Mouse (Mus musculus): Measurements from ENCODE around the gene Gstp1.
A peak's percentile ranks its signal among the peaks of the same experiment; 100 is the strongest.
"Not testable (repeated sequence)": the region's sequence is repeated elsewhere in the genome, so short reads cannot be mapped to it uniquely, and the experiment has no call there.

Gstp1 gene

DNA sequence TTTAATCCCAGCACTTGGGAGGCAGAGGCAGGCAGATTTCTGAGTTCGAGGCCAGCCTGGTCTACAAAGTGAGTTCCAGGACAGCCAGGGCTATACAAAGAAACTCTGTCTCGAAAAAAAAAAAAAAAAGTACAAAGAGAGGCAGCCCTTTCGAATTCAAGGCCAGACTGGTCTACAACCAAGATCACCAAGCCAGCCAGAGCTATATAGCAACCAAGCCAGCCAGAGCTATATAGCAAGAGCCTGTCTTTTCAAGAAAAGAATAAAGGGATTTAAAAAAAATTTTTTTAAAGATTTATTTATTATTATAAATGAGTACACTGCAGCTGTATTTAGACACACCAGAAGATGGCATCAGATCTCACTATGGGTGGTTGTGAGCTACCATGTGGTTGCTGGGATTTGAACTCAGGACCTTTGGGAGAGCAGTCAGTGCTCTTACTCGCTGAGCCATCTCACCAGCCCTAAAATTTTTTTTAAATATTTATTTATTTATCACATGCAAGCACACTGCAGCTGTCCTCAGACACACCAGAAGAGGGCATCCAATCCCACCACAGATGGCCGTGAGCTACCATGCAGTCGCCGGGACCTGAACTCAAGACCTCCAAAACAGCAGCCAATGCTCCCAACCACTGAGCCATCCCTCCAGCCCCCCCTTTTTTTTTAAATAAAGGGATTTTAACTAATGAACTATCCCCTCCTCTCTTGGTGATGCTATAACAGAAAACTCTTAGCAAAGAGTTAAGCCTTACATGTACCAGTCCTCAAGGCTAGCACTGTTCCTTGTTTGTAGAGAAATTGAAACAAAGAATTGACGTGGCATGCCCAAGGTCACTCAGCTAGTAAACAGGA is 22.5 kb upstream of the Gstp1 start:
- not testable (repeated sequence) for DNase-seq (ENCODE audit: low spot score)

DNA sequence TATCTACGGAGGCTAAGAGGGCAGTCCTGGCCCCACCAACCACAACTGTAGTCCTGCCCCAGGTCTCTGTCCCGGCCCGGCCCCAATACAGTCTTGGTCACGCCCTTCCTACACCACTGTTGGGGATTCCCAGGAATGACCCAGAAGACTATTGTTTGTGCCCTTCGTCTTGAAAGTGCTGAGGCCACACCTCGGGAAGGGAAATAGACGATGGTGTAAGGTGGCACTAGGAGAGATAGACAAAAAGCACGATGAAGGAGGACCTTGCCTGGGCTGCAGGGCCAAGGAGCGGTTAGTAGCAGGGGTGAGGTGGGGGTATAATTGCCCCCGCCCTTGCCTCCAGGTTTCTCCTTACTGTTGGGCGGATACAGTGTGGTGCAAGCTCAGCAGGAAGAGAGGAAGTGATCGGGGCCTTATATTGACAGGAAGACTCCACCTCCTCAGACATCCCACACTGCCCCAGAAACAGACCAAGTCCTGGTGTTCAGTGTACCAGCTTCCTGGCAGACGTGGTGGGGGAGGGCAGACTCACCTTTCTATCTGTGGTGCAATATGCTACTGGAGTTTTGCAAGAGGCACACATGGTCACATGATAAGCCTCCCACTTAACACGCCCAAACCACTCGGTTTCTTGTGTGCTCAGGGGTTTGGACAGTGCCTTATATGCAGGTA is 21.4 kb upstream of the Gstp1 start, which contains the start of gene Gstp3:
Gene Gstp3, minus strand, starts transcription at position 501 of the 672 bp plus-strand sequence.
- peak; percentile 77 for DNase-seq (ENCODE audit: low spot score)

DNA sequence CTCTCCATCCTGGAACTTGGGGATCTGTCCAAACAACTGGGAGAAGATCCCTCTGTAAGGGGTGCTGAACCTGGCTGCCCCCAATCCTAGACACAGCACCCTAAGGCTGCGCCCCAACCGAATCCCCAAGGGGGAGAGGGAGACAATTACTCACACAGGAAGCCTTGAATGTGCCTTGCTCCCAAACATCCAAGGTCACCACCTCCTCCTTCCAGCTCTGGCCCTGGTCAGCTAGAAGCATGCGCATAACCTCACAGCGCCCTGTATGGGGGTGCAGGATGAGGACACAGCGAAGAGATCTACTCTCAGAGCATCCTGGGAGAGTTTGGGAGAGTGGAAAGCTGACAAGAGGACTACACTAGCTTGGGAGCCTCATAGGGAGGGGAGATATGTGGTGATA is 20.8 kb upstream of the Gstp1 start:
- DNase-seq (ENCODE audit: low spot score) = no peak

DNA sequence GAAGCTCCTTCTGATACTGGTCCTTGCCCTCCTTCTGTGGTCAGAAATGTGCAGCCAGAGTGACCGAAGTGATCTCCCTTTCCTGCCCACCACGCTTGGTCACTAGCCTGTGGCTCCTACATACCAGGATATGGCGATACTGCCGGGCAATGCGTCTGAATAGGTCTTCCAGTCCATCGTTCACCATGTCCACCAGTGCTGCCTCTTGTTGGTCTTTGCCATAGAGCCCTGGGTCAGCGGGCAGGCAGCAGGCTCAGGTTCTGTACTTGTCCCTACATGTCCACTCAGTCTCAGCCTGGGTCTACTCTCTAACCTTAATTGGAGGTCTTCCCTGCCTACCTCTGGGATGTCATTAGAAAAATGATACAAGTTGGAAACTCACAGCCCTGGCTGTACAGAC is 20.2 kb upstream of the Gstp1 start:
- DNase-seq (ENCODE audit: low spot score) = no peak

DNA sequence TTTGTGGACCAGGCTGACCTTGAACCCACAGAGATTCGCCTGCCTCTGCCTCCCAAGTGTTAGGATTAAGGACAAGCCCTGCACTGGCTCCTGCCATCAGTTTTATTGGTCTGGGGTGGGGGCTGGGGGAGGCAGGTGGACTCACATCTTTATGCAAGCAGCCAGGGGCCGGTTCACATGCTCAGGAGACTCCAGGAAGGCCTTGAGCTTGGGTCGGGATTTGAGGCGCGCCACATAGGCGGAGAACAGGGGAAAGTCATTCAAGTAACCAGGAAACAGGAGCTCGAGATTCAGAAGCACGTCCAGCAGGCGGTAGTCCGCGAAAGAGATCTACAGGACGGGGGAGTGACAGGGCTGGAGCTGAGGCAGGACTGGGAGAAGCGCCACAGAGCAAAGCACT is 19.6 kb upstream of the Gstp1 start:
- no peak for DNase-seq (ENCODE audit: low spot score)

DNA sequence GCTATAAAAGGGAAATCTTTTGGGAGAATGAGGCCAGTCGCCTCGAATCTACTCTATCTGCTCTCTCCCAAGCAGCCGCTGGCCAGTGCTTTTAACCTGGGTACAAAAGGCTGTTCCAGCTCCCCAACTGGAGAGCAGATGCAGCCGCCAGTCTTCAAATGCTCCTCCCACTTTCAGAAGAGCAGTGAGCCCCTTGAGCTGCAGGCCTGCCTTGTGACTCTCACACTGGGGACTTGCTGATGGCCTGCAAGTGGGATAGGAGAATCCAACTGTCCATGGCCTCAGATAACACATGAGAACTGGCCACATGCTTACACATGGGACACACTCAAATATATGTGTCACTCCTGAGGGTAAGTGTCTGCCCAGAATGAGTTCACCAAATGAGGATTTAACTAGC is 18.9 kb upstream of the Gstp1 start:
- no peak for DNase-seq (ENCODE audit: low spot score)

DNA sequence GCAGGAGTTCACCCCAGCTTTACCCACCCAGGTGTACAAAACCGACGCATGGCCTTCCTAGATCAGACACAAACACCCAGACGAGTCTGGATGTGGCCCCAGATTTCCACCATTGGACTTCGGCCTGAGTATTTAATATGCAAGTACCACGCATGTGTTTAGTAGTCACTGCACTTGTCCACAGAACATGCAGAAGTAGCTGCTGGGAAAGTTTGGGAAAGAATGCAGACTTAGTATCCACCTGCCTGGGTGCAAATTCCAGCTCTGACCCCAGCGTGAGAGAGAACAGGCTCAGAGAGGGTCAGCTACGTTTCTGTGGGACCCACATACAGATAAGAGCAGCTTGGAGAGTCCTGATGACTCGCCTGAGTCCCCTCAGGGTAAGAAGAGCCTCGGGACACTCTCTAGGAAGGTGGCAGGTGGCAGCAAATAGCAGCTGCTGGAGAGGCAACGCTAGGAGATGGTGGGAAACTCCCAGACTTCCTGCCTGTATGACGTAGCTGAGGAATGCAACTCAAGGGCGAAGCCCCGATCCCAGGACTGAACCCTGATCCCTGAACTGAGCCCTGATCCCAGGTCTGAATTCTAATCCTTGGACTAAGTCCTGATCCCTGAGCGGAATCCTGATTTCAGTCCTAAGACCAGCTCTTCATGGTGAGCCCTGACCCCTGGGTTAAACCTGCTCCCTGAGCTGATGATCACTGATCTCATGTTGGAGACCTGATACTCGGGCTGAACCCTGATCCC is 18.3 kb upstream of the Gstp1 start:
- no peak for DNase-seq (ENCODE audit: low spot score)

DNA sequence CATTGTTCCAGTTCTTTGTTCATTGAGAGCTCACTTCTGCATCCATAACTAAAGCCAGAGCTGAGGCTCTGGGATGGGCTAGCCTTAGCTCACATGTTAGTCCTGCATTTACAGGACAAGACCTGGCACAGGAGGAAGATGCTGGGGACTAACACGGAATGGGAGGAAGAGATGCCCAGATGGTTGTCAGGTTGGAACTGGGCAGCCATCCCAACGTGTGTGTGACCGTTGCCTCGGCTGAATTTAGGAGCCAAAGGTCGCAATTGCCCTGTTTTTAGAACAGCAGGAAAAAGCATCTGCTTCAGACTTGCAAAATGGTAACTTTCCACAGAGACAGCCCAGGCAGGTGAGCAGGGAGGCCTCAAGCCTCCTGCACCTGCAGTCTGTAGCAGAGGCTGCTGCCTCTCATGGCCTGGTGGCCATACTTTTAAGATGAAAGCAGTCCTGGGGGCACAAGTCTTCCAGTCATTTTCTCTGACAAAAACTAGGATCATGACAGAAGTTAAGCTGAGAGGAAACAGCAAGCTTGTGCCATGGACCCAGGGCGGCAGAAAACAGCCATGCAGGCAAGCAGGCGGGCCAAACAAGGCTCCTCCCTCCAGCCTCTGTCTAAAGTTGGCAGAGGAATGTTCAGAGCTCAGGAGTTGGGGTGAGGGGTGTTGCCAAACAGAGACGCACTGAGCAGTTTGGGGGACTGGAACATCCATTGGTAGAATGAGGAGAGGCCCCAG is 17.6 kb upstream of the Gstp1 start:
- DNase-seq (ENCODE audit: low spot score) = no peak

DNA sequence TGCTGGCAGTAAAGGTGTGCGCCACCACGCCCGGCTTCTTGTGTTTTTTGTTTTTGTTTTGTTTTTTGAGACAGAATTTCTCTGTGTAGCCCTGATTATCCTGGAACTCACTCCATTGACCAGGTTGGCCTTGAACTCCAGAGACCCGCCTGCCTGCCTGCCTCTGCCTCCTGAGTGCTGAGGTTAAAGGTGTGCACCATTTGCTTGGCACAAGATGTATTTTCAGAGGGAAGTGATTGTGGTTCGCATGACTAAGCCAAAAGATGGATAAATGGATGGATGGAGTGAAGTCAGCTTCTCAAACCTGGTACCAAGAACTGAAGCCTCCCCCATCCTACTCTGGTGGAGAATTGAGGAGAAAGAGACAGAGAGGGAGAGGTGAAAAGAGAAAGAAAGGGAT is 16.8 kb upstream of the Gstp1 start:
- DNase-seq (ENCODE audit: low spot score) = no peak

DNA sequence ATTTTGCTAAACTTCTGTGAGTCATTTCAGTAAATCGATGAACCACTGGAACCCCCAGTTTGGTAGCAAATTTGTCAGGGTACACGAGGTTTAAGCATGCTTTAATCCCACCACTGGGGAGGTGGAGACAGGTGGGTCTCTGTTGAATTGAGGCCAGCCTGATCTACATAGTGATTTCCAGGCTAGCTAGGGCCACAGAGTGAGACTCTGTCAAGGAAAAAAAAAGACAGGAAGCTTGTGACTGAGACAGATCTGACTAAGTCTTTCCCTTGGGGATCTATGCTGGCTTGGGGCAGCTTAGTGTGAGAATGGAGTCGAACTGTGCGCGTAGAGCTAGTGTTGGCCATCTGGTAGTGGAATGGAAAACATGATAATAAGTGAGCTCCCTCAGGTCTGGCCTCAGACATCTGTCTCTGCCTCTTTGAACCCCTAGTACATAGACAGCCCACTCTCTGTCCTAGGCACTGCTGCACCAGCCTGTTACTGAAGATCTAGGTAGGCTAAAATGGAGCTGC is 14.8 kb upstream of the Gstp1 start:
- no peak for DNase-seq (ENCODE audit: low spot score)

DNA sequence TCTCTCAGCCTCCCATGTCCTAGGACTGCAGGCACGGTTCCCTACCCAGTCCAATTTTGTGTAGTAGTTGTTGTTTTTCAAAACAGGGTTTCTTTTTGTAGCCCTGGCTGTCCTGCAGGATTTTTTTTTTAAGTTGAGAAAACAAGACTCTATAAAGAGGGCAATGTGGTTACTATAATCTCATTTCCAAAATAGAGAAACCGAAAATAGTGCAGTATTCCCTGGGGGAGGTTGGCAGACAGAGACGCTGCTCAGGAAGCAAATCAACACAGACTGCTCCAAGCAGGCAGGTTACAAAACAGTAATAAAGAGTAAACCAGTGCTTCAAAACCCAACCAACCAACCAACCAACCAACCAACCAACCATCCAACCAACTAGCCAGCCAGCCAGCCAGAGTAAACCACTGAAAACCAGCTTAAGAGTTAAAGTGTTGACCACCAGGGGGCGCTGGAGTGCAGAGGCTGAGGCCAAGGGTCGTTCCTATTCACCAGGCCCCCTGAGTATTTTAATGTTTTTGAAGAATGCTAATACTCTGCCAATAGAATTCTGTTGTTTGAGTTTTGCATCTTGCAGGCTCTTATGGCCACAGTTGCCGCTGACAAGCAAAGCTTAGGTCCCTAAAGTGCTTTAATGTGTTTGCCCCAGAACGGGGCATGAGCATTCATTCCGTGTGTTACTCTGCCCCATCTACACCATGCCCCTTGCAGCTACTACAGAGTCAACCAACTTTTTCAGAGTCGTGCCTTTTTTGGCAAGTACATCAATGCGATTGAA is 14.1 kb upstream of the Gstp1 start:
- DNase-seq (ENCODE audit: low spot score) = peak; percentile 68

DNA sequence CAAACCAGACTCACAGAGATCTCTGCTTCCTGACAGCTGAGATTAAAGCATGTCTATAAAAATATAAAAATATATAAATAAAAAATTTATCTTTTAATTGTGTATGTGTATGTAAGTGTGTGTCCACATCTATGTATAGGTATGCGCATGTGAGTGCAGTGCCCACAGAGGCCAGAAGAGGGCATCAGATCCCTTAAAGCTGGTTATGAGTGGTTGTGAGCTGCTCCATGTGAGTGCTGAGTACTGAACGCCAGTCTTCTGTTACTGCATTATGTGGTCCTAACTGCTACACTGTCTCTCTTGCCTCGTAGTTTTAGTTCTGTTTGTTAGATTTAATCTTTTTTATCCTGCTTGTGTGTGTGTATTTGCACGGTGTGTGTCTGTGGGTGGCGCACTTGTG is 13.2 kb upstream of the Gstp1 start:
- no peak for DNase-seq (ENCODE audit: low spot score)

DNA sequence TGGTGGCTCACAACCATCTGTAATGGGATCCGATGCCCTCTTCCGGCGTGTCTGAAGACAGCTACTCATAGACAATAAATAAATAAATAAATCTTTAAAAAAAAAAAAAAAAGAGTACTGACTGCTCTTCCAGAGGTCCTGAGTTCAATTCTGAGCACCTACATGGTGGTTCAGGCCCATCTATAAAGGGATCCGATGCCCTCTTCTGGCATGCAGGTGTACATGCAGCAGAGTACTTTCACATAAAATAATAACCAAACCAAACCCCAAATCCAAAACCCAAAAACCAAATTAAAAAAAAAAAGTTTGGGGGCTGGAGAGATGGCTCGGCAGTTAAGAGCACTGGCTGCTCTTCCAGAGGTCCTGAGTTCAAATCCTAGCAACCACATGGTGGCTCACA is 11.3 kb upstream of the Gstp1 start:
- DNase-seq (ENCODE audit: low spot score) = not testable (repeated sequence)

DNA sequence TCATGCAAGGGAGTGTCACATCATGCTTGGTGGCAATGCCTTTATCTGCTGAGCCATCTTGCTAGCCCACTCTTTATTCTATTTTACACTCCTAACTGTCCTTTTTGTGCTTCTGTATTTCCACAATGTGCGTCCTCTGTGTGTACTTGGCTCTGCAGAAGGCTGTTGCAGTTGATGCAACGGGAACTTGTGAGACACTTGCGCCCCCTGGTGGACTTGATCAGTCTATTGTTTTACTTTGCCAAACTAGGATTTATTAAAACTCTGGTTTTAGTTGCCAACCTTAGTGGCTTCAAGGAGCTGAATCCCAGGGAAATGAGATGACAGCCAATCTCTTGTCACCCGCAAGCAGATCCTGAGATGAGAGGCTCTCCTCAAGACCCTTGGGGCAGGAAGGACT is 10.1 kb upstream of the Gstp1 start:
- DNase-seq (ENCODE audit: low spot score) = peak; percentile 82

DNA sequence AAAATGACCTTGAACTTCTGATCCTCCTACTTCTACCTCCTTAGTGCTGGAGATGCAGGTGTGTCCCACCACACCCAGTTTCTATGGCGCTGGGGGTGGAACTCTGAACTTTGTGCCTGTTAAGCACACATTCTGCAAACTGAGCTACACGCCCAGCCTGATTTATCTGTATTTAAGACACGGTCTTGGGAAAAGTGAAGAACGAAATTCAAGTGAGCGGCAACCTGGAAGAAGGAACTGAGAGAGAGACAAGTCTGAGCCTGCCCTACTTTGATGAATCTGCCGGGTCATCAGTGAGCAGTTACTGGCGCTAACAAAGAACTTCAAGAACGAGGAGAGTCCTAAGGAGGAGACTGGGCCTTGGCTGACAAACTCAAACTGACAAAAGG is 9.1 kb upstream of the Gstp1 start:
- no peak for DNase-seq (ENCODE audit: low spot score)

DNA sequence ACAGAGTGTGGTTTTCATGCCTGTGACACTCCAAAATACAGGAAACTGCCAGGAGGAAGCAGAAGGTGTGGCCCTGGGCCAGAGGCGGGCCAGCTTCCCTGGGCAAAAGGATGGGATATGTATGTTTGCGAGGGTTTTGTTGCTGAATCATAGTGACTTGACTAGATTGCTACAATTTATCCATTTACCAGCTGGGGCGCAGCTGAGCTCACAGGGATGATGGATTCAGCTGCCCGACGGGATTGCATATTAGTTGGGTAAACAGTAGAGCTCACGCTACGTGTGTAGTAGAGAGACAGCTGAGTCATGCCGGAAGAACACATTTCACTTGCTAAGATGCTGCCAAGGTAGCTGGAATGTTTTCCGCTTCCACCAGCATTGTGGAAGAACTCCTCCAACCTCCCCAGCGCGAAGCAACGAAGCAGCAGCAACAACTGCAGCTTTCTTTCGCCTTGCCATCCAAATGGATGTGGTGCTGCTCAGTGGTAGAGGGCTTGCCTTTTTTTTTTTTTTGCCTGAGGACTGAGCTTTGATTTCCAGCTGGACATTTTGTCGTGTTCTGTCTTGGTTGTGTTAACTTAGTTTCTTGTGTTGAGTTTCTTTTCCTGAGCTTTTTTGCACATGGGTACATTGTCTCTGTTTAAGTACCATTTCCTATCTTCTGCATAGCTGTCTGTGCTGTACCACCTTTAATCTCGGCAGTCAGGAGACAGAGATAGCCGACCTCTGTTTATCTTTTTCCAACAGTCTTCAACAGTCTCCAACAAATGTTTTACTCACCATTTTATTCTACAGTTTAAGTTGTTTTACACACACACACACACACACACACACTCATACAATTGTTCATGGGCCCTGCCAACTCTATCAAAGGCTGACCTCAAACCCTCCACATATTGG is 8.4 kb upstream of the Gstp1 start, which contains the start of gene Gstp2:
Gene Gstp2, minus strand, starts transcription at position 58 of the 900 bp plus-strand sequence.
- DNase-seq (ENCODE audit: low spot score) = no peak

DNA sequence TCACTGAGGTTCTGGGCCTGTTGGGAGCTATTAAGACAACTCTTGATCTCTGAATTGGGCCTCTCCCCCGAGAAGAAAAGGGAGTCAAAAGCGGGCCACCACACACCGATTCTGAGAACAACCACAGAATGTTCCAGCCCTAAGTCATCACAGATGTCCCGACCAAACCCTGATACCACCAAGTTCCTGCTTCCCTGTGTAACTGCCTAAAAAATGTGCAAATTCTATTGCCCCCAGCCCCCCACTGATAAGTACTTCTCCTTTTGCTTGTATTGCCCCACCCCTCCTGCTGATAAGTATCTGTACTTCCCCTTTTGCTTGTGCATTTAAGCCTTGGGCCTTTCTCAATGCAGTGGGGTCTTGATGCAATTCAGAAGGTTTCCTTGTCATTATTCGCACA is 6.3 kb upstream of the Gstp1 start:
- DNase-seq (ENCODE audit: low spot score) = not testable (repeated sequence)

DNA sequence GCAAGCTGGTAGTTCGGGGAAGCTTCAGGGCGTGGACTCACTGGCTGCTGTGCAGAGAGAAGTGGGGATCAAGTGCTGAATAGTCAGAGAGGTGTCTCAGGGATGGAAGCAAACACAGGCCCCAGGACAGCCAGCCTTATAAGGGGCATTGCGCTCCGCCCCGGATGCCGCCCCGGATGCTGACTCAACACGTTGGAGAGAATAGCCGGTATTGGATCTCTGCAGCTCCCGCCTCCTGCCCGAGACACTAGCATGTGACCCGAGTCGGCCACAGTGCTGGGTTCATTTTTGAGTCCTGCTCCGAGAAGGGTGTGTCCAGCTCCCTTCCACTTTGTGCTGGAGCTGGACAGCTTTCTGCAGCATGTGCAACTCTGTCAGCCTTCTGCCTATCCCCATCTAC is 4.3 kb upstream of the Gstp1 start:
- no peak for DNase-seq (ENCODE audit: low spot score)

DNA sequence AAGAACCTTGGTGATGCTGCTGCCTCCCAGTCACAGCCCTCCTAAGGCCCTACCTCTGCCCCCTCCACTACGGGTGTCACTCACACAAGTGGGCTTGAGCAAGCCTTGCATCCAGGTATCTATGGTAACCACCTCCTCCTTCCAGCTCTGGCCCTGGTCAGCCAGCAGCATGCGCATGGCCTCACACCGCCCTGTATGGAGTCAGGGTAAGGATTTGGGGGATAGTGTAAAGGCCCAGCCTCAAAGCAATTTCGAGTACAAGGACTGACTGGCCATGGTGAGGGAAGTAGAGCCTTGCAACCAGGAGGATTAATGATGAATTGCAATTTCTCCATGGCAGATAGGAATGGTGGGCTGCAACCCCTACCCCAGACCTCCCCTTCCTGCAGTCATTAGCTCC is 3.7 kb upstream of the Gstp1 start:
- not testable (repeated sequence) for DNase-seq (ENCODE audit: low spot score)

DNA sequence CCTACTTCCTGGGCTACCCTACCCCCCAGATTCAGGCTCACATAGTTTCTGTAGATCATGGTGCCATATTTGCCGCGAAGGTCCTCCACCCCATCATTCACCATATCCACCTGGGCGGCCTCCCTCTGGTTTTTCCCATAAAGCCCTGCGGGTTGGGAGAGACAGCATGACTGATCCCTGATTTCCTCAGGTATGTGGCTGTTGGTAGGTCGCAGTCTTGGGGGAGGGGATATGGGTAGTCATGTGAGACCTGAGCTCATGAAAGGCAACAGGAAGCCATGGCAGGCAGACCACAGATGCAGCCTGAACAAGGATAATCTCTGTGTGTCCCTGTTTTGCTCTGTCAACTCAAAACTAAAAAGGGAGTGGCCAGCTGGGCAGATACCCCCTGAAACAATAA is 3.2 kb upstream of the Gstp1 start:
- DNase-seq (ENCODE audit: low spot score) = not testable (repeated sequence)
